Mouse (Mus musculus): ENCODE measurements around the gene Bbx. TPM values are rescaled to one million over a fixed set of nuclear protein-coding genes. Genes with fewer than 3 reads are reported as not detected.

Gene Bbx
- 29.4 TPM for polyA plus RNA-seq (2021)

- peak; percentile 94 for DNase-seq (ENCODE audit: low read depth, low spot score)
- ChIA-PET POLR2A (interaction anchor here (0.6 kb wide), 1 partner anchor 84 kb away, joined by 3 read pairs; no protein-coding TSS in a partner anchor), CTCF (no interaction called here)
- ATAC-seq: peak; percentile 91
- H3K27me3 ChIP-seq: no peaks in the 10 kb centered on the region
- in situ Hi-C loops (cut with MboI; ENCODE audit: low pct_unique_long_range_greater_than_20kb): loop anchor here (5.0 kb wide), 1 partner anchor 305 kb away; no protein-coding TSS in a partner anchor
- no peak for TF ChIP-seq CTCF (IDR thresholded peaks at IDR 0.05)
Observed at GRCm38 (mm10) chr16:50432062-50432878, at the start of gene Bbx. Bbx (minus strand) TSS chr16:50432390.

GRCm38 (mm10) chr16:50481892-50482291 is 49.7 kb upstream of the Bbx start:
- TF ChIP-seq CTCF (IDR thresholded peaks at IDR 0.05): no peak
- peaks cover 5% of the 10 kb centered on the region for H3K27me3 ChIP-seq
- in situ Hi-C loops (cut with MboI; ENCODE audit: low pct_unique_long_range_greater_than_20kb): no loop called here
- ChIA-PET CTCF (no interaction called here), POLR2A (no interaction called here)
- no peak for ATAC-seq
- DNase-seq (ENCODE audit: low read depth, low spot score): no peak

GRCm38 (mm10) chr16:50481341-50481740 is 49.2 kb upstream of the Bbx start:
- ATAC-seq (no peak), DNase-seq (ENCODE audit: low read depth, low spot score) (no peak)
- ChIA-PET POLR2A (no interaction called here), CTCF (no interaction called here)
- peaks cover 5% of the 10 kb centered on the region for H3K27me3 ChIP-seq
- in situ Hi-C loops (cut with MboI; ENCODE audit: low pct_unique_long_range_greater_than_20kb): no loop called here
- TF ChIP-seq CTCF (IDR thresholded peaks at IDR 0.05): no peak

- DNase-seq (ENCODE audit: low read depth, low spot score): no peak
- in situ Hi-C loops (cut with MboI; ENCODE audit: low pct_unique_long_range_greater_than_20kb): no loop called here
- CTCF ChIA-PET: no interaction called here
Observed at GRCm38 (mm10) chr16:50478695-50479094, 46.5 kb upstream of the Bbx start.

GRCm38 (mm10) chr16:50477628-50478027 is 45.4 kb upstream of the Bbx start:
- in situ Hi-C loops (cut with MboI; ENCODE audit: low pct_unique_long_range_greater_than_20kb): no loop called here
- no peak for DNase-seq (ENCODE audit: low read depth, low spot score)
- H3K27me3 ChIP-seq: peaks cover 5% of the 10 kb centered on the region
- no peak for ATAC-seq
- ChIA-PET POLR2A (no interaction called here), CTCF (no interaction called here)
- no peak for TF ChIP-seq CTCF (IDR thresholded peaks at IDR 0.05)

More at GRCm38 (mm10) chr16:50478695-50479094, 46.5 kb upstream of the Bbx start:
- POLR2A ChIA-PET: no interaction called here
- TF ChIP-seq CTCF (IDR thresholded peaks at IDR 0.05): no peak
- H3K27me3 ChIP-seq: peaks cover 5% of the 10 kb centered on the region
- ATAC-seq: no peak

GRCm38 (mm10) chr16:50462226-50462870 is 30.2 kb upstream of the Bbx start:
- CTCF ChIA-PET: interaction anchor here (2.2 kb wide), 1 partner anchor 12 kb away, joined by 4 read pairs; no protein-coding TSS in a partner anchor
- ATAC-seq: peak; percentile 26
- no peak for DNase-seq (ENCODE audit: low read depth, low spot score)
- TF ChIP-seq CTCF (IDR thresholded peaks at IDR 0.05): no peak
- H3K27me3 ChIP-seq: peaks cover 15% of the 10 kb centered on the region
- POLR2A ChIA-PET: no interaction called here
- in situ Hi-C loops (cut with MboI; ENCODE audit: low pct_unique_long_range_greater_than_20kb): no loop called here

GRCm38 (mm10) chr16:50459146-50459545 is 27.0 kb upstream of the Bbx start:
- CTCF ChIA-PET: no interaction called here
- in situ Hi-C loops (cut with MboI; ENCODE audit: low pct_unique_long_range_greater_than_20kb): no loop called here
- no peak for ATAC-seq

GRCm38 (mm10) chr16:50456053-50456452 is 23.9 kb upstream of the Bbx start:
- TF ChIP-seq CTCF (IDR thresholded peaks at IDR 0.05): no peak
- CTCF ChIA-PET: interaction anchor here (1.1 kb wide), 1 partner anchor 16 kb away, joined by 3 read pairs; no protein-coding TSS in a partner anchor
- DNase-seq (ENCODE audit: low read depth, low spot score) (no peak), ATAC-seq (no peak)
- POLR2A ChIA-PET: no interaction called here
- peaks cover 7% of the 10 kb centered on the region for H3K27me3 ChIP-seq
- in situ Hi-C loops (cut with MboI; ENCODE audit: low pct_unique_long_range_greater_than_20kb): no loop called here

More at GRCm38 (mm10) chr16:50459146-50459545, 27.0 kb upstream of the Bbx start:
- H3K27me3 ChIP-seq: peaks cover 13% of the 10 kb centered on the region
- TF ChIP-seq CTCF (IDR thresholded peaks at IDR 0.05): no peak
- DNase-seq (ENCODE audit: low read depth, low spot score): no peak
- POLR2A ChIA-PET: no interaction called here

GRCm38 (mm10) chr16:50449086-50449485 is 16.9 kb upstream of the Bbx start:
- TF ChIP-seq CTCF (IDR thresholded peaks at IDR 0.05): no peak
- ATAC-seq (no peak), DNase-seq (ENCODE audit: low read depth, low spot score) (no peak)
- peaks cover 20% of the 10 kb centered on the region for H3K27me3 ChIP-seq
- CTCF ChIA-PET: no interaction called here
- POLR2A ChIA-PET: no interaction called here
- in situ Hi-C loops (cut with MboI; ENCODE audit: low pct_unique_long_range_greater_than_20kb): no loop called here

GRCm38 (mm10) chr16:50445014-50445413 is 12.8 kb upstream of the Bbx start:
- in situ Hi-C loops (cut with MboI; ENCODE audit: low pct_unique_long_range_greater_than_20kb): no loop called here
- POLR2A ChIA-PET: no interaction called here

GRCm38 (mm10) chr16:50438816-50439215 is 6.6 kb upstream of the Bbx start:
- DNase-seq (ENCODE audit: low read depth, low spot score) (no peak), ATAC-seq (no peak)
- in situ Hi-C loops (cut with MboI; ENCODE audit: low pct_unique_long_range_greater_than_20kb): no loop called here
- H3K27me3 ChIP-seq: peaks cover 16% of the 10 kb centered on the region
- TF ChIP-seq CTCF (IDR thresholded peaks at IDR 0.05): no peak
- POLR2A ChIA-PET: no interaction called here
- CTCF ChIA-PET: interaction anchor here (1.5 kb wide), 1 partner anchor 85 kb away, joined by 4 read pairs; no protein-coding TSS in a partner anchor

More at GRCm38 (mm10) chr16:50445014-50445413, 12.8 kb upstream of the Bbx start:
- DNase-seq (ENCODE audit: low read depth, low spot score) (no peak), ATAC-seq (no peak)
- TF ChIP-seq CTCF (IDR thresholded peaks at IDR 0.05): no peak
- peaks cover 30% of the 10 kb centered on the region for H3K27me3 ChIP-seq
- CTCF ChIA-PET: no interaction called here

All from Patski (cell line).